Mouse (Mus musculus): ENCODE measurements at regions not wholly inside any gene's neighbourhood (a gene's known extent, or its start where the extent isn't known, plus 50 kb on each side); places are given as distances from the start of the nearest gene placed in this dataset.

DNA sequence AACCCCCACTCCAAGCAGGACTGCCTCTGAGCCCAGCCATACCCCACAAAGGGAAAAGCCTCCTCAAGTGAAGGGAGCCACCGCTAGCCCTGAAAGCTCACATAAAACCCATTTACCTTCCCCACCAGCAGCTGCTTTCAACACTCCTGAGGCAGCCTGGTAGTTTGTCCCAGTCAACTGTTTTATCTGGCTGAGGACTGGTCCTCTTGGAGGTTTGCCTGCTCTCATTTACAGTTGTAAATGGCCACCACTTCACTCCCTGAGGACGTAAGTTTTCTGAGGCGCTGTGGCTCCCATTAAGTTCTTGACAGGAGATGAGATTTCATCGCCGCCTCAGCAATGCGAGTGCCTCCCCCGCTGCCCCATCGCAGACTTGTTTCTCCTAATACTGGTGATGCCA is 425.2 kb downstream of the Plekhb2 start:
- TF ChIP-seq CTCF (IDR thresholded peaks at IDR 0.05), result no peak
- no peak for TF ChIP-seq EP300 (IDR thresholded peaks at IDR 0.05)

All from lung, postnatal 0 days (tissue).